Mouse (Mus musculus) heart, embryonic 11.5 days (tissue): ENCODE results near the gene Hoxd3. TPM values are rescaled to one million over a fixed set of nuclear protein-coding genes. Genes with fewer than 3 reads are reported as not detected.

Experiments
- ATAC-seq: fragments of 200-750 bp; cut with Nextera tagmentation; replicated peaks from 2 replicates; pipeline ENCODE4 v1.8.0; 2017; ENCODE audit warnings: moderate library complexity; ENCODE audit not compliant: insufficient number of reproducible peaks, low FRiP score, low TSS enrichment
- H3K27ac ChIP-seq: fragments of 300-500 bp; sonication (generic); 2 replicates; pipeline ENCODE4 v1.5.1; 2014; ENCODE audit warnings: mild to moderate bottlenecking, low read depth, low read length
- H3K27me3 ChIP-seq: fragments of 300-500 bp; sonication (generic); 2 replicates; pipeline ENCODE4 v1.6.1; 2014; ENCODE audit warnings: mild to moderate bottlenecking, low read length, mixed read lengths; ENCODE audit not compliant: control insufficient read depth, insufficient read depth
- H3K36me3 ChIP-seq: fragments of 300-500 bp; sonication (generic); 2 replicates; pipeline ENCODE4 v1.6.1; 2014; ENCODE audit warnings: mild to moderate bottlenecking, low read length, moderate library complexity, mixed read lengths; ENCODE audit not compliant: control insufficient read depth, insufficient read depth
- H3K4me1 ChIP-seq: fragments of 300-500 bp; sonication (generic); 2 replicates; pipeline ENCODE4 v1.6.1; 2014; ENCODE audit warnings: low read length; ENCODE audit not compliant: control insufficient read depth, insufficient read depth
- H3K4me2 ChIP-seq: fragments of 300-500 bp; sonication (generic); 2 replicates; pipeline ENCODE4 v1.6.1; 2014; ENCODE audit warnings: mild to moderate bottlenecking, moderate library complexity
- H3K4me3 ChIP-seq: fragments of 300-500 bp; sonication (generic); 2 replicates; pipeline ENCODE4 v1.5.1; 2014; ENCODE audit warnings: low read depth, low read length
- H3K9ac ChIP-seq: fragments of 300-500 bp; sonication (generic); 2 replicates; pipeline ENCODE4 v1.6.1; 2014; ENCODE audit warnings: mild to moderate bottlenecking, low read depth, low read length, moderate library complexity
- H3K9me3 ChIP-seq: fragments of 300-500 bp; sonication (generic); replicated peaks from 2 replicates; pipeline ENCODE4 v1.6.1; 2016; ENCODE audit warnings: low read length; ENCODE audit not compliant: control insufficient read depth
- WGBS: fragments of 180-500 bp; shearing (Covaris S2); extraction: QIAGEN DNeasy Blood & Tissue Kit; methylation state at CpG from one replicate; pipeline ENCODE4 v1.1.7; 2014; ENCODE audit not compliant: insufficient replicate concordance; 5-methylcytosine and 5-hydroxymethylcytosine counted together
- polyA plus RNA-seq: library from polyadenylated mRNA; unstranded; fragments of >200 nt; fragmentation: Nextera tagmentation; extraction: Ambion mirVana; gene quantifications from 2 replicates; pipeline ENCODE4 v1.2.1, GENCODE M21; 2014

Hoxd3 gene
- polyA plus RNA-seq, 1 experiment from 2014 or later = 3.1 TPM

DNA sequence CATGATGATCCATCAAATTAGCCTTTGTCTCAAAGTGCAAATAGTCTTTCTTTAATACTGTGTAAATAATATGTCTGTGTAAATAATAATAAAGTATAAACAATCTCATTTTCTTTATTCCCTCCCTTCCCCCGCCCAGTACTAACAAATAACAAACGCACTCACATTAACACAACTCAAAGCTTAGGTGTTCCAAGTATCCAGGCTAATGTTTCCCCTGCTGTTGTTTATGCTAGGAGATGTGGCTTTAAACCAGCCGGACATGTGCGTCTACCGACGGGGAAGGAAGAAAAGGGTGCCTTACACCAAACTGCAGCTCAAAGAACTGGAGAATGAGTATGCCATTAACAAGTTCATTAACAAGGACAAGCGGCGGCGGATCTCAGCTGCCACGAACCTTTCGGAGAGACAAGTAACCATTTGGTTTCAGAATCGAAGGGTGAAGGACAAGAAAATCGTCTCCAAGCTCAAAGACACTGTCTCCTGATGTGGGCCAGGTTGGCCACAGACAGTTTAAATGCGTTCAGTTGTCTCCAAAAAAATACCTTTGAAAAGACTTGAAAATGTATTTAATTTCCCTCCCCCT, 42.0 kb upstream of the Hoxd3 start:
- Histone ChIP-seq H3K4me2 (no peak overlapping the region), H3K9ac (no peak overlapping the region), H3K9me3 (no peaks in the 10 kb centered on the region), H3K4me1 (peaks cover 10% of the 10 kb centered on the region; the same call in 1 of the 2 replicates), H3K27ac (no peak overlapping the region), H3K27me3 (peaks cover 88% of the 10 kb centered on the region), H3K36me3 (no peaks in the 10 kb centered on the region), H3K4me3 (no peak overlapping the region)
- ATAC-seq = no peak
- WGBS = 1% methylated on average over 14 of the region's 14 CpGs

DNA sequence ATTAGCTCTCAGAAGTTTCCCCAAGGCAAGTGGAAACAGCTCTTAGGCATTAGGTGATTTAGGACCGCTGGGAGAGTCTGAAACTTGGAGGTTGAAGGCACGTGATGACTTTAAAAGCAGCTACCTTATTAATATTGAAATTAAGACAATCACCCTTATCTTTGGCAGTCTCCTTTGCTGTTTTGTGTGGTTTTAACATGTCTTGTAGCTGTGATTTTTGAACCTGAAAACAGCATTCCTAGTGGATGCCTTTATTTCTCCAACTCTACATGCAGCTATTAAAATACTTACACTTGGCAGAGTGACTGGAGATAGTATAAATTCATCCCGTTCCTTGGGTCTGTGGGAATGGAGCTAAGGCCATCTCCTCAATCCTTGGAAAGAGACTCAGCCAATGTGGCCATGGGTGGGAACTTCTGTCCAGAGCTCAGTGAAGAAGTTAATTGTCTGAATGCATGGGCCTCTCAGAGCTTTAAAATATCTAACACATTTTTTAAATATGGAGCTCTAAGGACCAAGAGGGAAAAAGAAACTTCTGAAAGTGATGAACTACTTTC, 41.0 kb upstream of the Hoxd3 start:
- Histone ChIP-seq H3K27me3 (peaks cover 91% of the 10 kb centered on the region), H3K4me1 (peaks cover 10% of the 10 kb centered on the region; the same call in 1 of the 2 replicates), H3K4me3 (no peak overlapping the region), H3K4me2 (no peak overlapping the region), H3K9ac (no peak overlapping the region), H3K27ac (no peak overlapping the region), H3K36me3 (no peaks in the 10 kb centered on the region), H3K9me3 (no peaks in the 10 kb centered on the region)
- no peak for ATAC-seq
- WGBS = 3% methylated on average over 3 of the region's 3 CpGs

DNA sequence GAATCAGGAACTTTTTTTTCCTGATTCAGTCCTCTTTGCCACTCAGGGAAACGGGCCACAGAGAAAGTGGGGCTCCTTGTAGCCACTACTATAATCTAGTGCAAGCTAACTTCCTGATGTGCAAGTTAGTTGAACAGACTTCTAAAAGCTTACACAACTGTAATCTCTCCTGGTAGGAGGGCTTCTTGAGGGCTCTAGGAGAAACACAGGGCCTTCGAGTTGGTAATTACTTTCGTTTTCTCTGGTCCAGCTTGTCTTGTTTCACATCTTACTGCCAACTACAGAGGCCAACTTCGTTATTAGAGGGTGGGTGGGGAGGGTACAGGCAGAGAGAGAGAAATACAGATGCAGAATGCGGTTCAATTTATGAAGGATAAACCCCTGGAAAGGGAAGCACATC, 39.9 kb upstream of the Hoxd3 start:
- WGBS = 5% methylated on average over 5 of the region's 5 CpGs
- Histone ChIP-seq H3K27me3 (peaks cover 93% of the 10 kb centered on the region), H3K9ac (no peak overlapping the region), H3K27ac (no peak overlapping the region), H3K9me3 (no peaks in the 10 kb centered on the region), H3K4me2 (no peak overlapping the region), H3K4me1 (peaks cover 10% of the 10 kb centered on the region; the same call in 1 of the 2 replicates), H3K4me3 (no peak overlapping the region), H3K36me3 (no peaks in the 10 kb centered on the region)
- ATAC-seq = no peak

DNA sequence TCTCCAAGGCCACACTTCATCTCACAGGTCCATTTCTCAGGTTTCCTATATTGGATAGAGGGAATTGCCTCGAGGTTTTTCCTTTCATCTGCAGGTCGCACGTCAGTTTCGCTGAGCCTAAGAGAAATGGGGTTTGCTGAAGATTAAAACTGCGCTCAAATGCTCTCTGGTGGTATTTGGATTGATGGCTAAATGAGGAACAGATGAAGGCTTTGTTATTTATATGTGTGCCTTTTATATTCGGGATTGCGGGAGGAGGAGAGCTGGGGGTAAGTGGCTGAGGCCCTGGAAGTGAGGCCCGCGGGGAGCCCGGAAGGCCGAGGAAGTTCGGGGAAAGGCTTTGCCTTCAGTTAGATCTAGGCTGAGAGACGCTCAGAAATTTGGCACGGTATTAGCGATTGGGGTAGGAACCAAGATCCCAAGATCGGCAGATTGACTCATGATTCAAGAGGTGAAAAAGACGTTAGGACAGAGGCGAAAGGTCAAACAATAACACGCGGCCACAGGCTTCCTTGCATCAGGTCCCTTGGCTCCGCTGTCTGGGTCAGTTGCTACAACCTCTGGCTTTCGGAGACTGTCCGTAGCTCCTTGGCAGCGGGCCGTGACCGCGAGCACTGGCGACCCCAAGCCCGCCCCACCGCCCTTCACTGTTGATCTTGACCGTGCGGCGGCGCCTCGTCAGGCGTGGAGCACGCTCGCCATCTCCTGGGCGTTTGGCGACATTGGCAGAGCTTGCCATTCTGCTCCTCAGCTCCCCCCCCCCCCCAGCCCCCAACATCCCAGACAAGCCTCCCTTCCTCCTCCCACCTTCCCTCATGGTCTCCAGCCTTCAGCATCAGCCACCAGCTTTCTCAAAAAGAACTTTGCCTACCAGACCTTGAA, 39.0 kb upstream of the Hoxd3 start:
- H3K4me2 ChIP-seq = peak overlapping the region; percentile 69
- H3K9ac ChIP-seq = no peak overlapping the region
- no peaks in the 10 kb centered on the region for H3K9me3 ChIP-seq
- ATAC-seq = no peak
- no peak overlapping the region for H3K27ac ChIP-seq
- H3K4me3 ChIP-seq = peak overlapping the region; percentile 31
- peaks cover 93% of the 10 kb centered on the region for H3K27me3 ChIP-seq
- peaks cover 10% of the 10 kb centered on the region; the same call in 1 of the 2 replicates for H3K4me1 ChIP-seq
- H3K36me3 ChIP-seq = no peaks in the 10 kb centered on the region
- 1% methylated on average over 40 of the region's 40 CpGs for WGBS

DNA sequence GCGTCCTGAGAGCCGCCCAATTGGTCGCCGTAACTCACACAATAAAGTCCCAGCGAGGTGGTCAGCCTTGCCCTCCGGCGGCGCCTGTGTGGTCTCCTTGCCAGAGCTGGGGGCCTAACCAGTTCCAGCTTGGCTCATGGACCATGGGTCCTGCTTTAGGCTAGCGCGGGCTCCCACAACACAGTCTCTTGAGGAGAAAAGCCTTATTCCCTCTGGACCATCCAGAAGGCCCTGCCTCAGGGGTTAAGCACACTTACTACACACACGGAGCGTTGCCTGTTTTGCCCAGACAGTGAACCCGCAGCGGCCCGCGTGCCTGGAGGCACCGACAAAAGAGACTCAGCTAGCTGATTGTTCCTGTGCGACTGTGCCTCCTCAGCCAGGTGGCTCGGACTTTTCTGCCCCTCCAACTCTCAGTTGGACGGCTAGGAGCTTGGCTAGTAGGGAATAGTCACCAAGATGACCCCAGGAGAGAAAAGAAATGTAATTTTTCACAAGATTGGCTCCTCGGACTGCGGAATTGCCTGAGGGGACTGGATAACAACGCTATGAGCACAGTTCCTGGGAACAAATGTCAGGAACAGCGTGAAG, 37.8 kb upstream of the Hoxd3 start:
- no peak overlapping the region for H3K9ac ChIP-seq
- H3K36me3 ChIP-seq = no peaks in the 10 kb centered on the region
- H3K4me2 ChIP-seq = no peak overlapping the region
- WGBS = 4% methylated on average over 24 of the region's 24 CpGs
- H3K27ac ChIP-seq = no peak overlapping the region
- no peak overlapping the region for H3K4me3 ChIP-seq
- H3K9me3 ChIP-seq = no peaks in the 10 kb centered on the region
- ATAC-seq = no peak
- H3K27me3 ChIP-seq = peaks cover 91% of the 10 kb centered on the region
- no peaks in the 10 kb centered on the region for H3K4me1 ChIP-seq

DNA sequence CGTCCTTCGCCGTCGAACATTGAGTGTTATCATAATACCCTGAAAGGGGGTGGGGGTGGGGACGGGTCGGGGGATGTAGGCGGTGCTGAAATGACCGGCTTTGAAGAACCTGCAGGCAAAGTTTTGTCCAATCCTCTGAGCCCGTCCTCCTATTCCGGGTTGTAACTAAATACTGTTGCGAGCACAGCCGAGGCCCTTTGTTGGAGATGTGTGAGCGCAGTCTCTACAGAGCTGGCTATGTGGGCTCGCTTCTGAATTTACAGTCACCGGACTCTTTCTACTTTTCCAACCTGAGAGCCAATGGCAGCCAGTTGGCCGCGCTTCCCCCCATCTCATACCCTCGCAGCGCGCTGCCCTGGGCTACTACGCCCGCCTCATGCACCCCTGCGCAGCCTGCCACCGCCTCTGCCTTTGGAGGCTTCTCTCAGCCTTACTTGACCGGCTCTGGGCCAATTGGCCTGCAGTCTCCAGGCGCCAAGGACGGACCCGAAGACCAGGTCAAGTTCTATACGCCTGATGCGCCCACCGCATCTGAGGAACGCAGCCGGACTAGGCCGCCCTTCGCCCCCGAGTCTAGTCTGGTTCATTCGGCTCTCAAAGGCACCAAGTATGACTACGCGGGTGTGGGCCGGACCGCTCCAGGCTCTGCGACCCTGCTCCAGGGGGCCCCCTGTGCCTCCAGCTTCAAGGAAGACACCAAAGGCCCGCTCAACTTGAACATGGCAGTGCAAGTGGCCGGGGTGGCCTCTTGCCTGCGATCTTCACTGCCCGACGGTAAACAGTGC, 36.7 kb upstream of the Hoxd3 start, which contains the start of gene Hoxd12:
Hoxd12 (plus strand) TSS at position 133 of the 785 bp plus-strand sequence.
- Histone ChIP-seq H3K27me3 (peaks cover 93% of the 10 kb centered on the region), H3K4me1 (no peaks in the 10 kb centered on the region), H3K9me3 (no peaks in the 10 kb centered on the region), H3K9ac (no peak within 1 kb of the TSS), H3K36me3 (no peaks in the 10 kb centered on the region), H3K4me3 (no peak within 1 kb of the TSS), H3K27ac (no peak within 1 kb of the TSS), H3K4me2 (no peak within 1 kb of the TSS)
- WGBS = 2% methylated on average over 47 of the region's 47 CpGs
- ATAC-seq = no peak

DNA sequence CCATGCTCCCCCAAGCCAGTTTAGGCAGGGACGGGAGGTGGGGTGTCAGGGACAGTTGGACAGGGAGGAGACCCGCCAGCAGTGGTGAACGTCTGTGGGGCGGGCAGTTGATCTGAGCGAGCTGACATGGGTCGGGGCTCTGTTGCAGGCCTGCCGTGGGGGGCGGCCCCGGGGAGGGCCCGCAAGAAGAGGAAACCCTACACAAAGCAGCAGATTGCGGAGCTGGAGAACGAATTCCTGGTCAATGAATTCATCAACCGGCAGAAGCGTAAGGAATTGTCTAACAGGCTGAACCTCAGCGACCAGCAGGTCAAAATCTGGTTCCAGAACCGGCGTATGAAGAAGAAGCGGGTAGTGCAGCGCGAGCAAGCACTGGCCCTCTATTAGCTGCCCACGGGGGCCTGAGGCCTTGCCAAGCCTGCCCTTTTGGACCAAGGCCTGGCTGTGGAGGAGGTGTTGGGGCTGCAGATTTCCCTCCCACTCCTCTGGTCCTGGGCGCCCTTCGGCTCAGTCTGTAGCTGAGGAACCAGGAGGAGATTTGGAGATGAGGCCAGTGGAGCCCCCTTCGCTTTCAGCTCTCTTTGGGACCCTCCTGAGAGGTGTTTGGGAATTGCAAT, 36.0 kb upstream of the Hoxd3 start:
- ATAC-seq = no peak
- H3K27ac ChIP-seq = no peak overlapping the region
- H3K9ac ChIP-seq = no peak overlapping the region
- H3K9me3 ChIP-seq = no peaks in the 10 kb centered on the region
- WGBS = 4% methylated on average over 23 of the region's 24 CpGs
- H3K27me3 ChIP-seq = peaks cover 96% of the 10 kb centered on the region
- no peaks in the 10 kb centered on the region for H3K4me1 ChIP-seq
- no peak overlapping the region for H3K4me3 ChIP-seq
- H3K36me3 ChIP-seq = no peaks in the 10 kb centered on the region
- H3K4me2 ChIP-seq = no peak overlapping the region
